ENCODE assay signal across 18 mouse cellular contexts in the genomic region with DNA sequence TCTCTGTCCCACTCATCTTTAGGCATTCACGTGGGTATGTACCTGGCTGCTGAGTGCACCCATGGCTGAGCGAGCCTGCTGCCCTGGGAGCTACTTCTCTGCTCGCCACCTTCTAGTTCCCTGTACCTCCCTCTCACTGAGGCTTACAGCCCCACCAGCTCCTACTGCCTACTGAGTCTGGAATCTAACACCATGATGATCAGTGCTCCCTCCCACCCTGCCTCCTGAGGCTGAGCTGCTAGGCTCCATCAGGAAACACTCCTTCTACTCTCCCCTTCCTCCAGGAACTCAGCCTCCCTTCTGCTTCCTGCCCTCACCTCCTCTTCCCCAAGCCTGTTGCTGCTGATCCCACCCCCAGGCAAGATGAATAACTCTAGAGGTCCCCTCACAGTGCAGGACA.
DNase-seq lines count a peak whose midpoint lies in the region; ATAC-seq and TF ChIP-seq lines count a peak whose summit lies in the region.
"Had no signal": no experiment of that assay in that cellular context is flagged by ENCODE, and none has a peak within 500 bp of the region (broad histone marks: within the 10 kb centered on the region; RNA-seq: fewer than 3 reads in every experiment).

No protein-coding gene starts in this region.

- TF ChIP-seq RAD21 in MEL (IDR thresholded peaks at IDR 0.05; ENCODE audit: low read depth, low read length) = no peak

- no peak for ATAC-seq in liver, embryonic 12.5 days
- no peak; the same call in 1 of the 2 replicates for ATAC-seq in limb, embryonic 12.5 days (ENCODE audit: insufficient number of reproducible peaks, insufficient read depth, low FRiP score, low TSS enrichment, low read depth)
- ATAC-seq: forebrain, embryonic 14.5 days had no signal

- no peak for TF ChIP-seq EP300 in MEL (IDR thresholded peaks at IDR 0.05; ENCODE audit: low read depth in 1 of 2, low read length in 2 of 2)

- no peaks in the 10 kb centered on the region for H3K9me3 ChIP-seq in liver, embryonic 12.5 days (replicated peaks)
- no peaks in the 10 kb centered on the region for H3K9me3 ChIP-seq in MEL (replicated peaks; ENCODE audit: insufficient read depth, low read length)
- H3K9me3 ChIP-seq in limb, embryonic 12.5 days = no peaks in the 10 kb centered on the region
- H3K9me3 ChIP-seq: embryonic facial prominence, embryonic 15.5 days; stomach, embryonic 15.5 days had no signal

- H3K4me1 ChIP-seq in liver, embryonic 12.5 days = peaks cover 49% of the 10 kb centered on the region
- H3K4me1 ChIP-seq in MEL (ENCODE audit: control insufficient read depth in 1 of 2, insufficient read depth in 2 of 2, low read length in 2 of 2) = peaks cover 18 to 33% of the 10 kb centered on the region in 2 experiments
- peaks cover 29% of the 10 kb centered on the region for H3K4me1 ChIP-seq in limb, embryonic 12.5 days (replicated peaks)
- H3K4me1 ChIP-seq: stomach, embryonic 15.5 days had no signal

- no peak overlapping the region for H3K4me3 ChIP-seq in liver, embryonic 12.5 days
- no peak overlapping the region for H3K4me3 ChIP-seq in MEL (ENCODE audit: control insufficient read depth in 1 of 2, insufficient read depth in 1 of 2, low read depth in 2 of 2, low read length in 2 of 2)
- no peak overlapping the region for H3K4me3 ChIP-seq in limb, embryonic 12.5 days (replicated peaks)
- H3K4me3 ChIP-seq: embryonic facial prominence, embryonic 15.5 days; gastrocnemius, adult 2 months; stomach, embryonic 15.5 days had no signal

- no peaks in the 10 kb centered on the region for H3K36me3 ChIP-seq in liver, embryonic 12.5 days
- H3K36me3 ChIP-seq in MEL (ENCODE audit: control insufficient read depth in 1 of 2, insufficient read depth in 2 of 2, low read length in 2 of 2) = peaks cover 0 to 43% of the 10 kb centered on the region in 2 experiments; a peak in 3 of 4 replicates
- H3K36me3 ChIP-seq in limb, embryonic 12.5 days = no peaks in the 10 kb centered on the region
- H3K36me3 ChIP-seq: embryonic facial prominence, embryonic 15.5 days; stomach, embryonic 15.5 days had no signal

- H3K9ac ChIP-seq in liver, embryonic 12.5 days = peak overlapping the region; percentile 66; the same call in 1 of the 2 replicates
- peak overlapping the region; percentile 17; the same call in 1 of the 2 replicates for H3K9ac ChIP-seq in MEL (ENCODE audit: control insufficient read depth, low read depth, low read length, poor library complexity, severe bottlenecking)
- no peak overlapping the region for H3K9ac ChIP-seq in limb, embryonic 12.5 days (replicated peaks)
- H3K9ac ChIP-seq: embryonic facial prominence, embryonic 15.5 days; hindbrain, embryonic 14.5 days; stomach, embryonic 15.5 days had no signal

- peak; percentile 49 for DNase-seq in heart, adult 11 months
- DNase-seq in heart, adult 9 months (ENCODE audit: low spot score in 2 of 2) = no peak
- DNase-seq in liver (no peak), MEL (ENCODE audit: low read depth, low spot score) (no peak)
- no peak for DNase-seq in thymus, postnatal 0 days (ENCODE audit: low spot score)
- no peak for DNase-seq in cerebellum, adult 18-20 months
- DNase-seq: adrenal gland, adult 8-10 months; B cell, adult 2 months; cerebellum, postnatal 14 days; gastrocnemius, adult 2 months; kidney, adult 11 months; thymus, postnatal 36 days had no signal

- H3K4me2 ChIP-seq in liver, embryonic 12.5 days = peak overlapping the region; percentile 61
- H3K4me2 ChIP-seq in limb, embryonic 12.5 days = no peak overlapping the region
- H3K4me2 ChIP-seq: embryonic facial prominence, embryonic 15.5 days; hindbrain, embryonic 14.5 days; stomach, embryonic 15.5 days had no signal

- H3K79me2 ChIP-seq in MEL (ENCODE audit: control insufficient read depth, insufficient read depth, low read length, poor library complexity) = no peaks in the 10 kb centered on the region

- TF ChIP-seq POLR2A in MEL (IDR thresholded peaks at IDR 0.05; ENCODE audit: control insufficient read depth in 1 of 2, insufficient read depth in 1 of 2, low read depth in 1 of 2, low read length in 2 of 2, poor library complexity in 1 of 2) = no peak

- peak overlapping the region; percentile 91 for H3K27ac ChIP-seq in liver, embryonic 12.5 days
- peak overlapping the region; percentile 5; the same call in 1 of the 2 replicates for H3K27ac ChIP-seq in MEL (ENCODE audit: control insufficient read depth, low read depth, low read length)
- H3K27ac ChIP-seq in limb, embryonic 12.5 days = 0 out of 2 replicates have a peak overlapping the region, but pooled peaks have one; percentile 20
- H3K27ac ChIP-seq: embryonic facial prominence, embryonic 15.5 days; gastrocnemius, adult 2 months; stomach, embryonic 15.5 days had no signal

- no peak for TF ChIP-seq CTCF in MEL (IDR thresholded peaks at IDR 0.05 in 2 of 3, conservative IDR thresholded peaks at IDR 0.05 in 1 of 3; ENCODE audit: control insufficient read depth in 1 of 3, insufficient read depth in 1 of 3, low read depth in 2 of 3, low read length in 3 of 3, poor library complexity in 1 of 3, severe bottlenecking in 1 of 3)

- H3K27me3 ChIP-seq in liver, embryonic 12.5 days (replicated peaks) = peaks cover 5% of the 10 kb centered on the region; the same call in 1 of the 2 replicates
- H3K27me3 ChIP-seq in MEL (ENCODE audit: control insufficient read depth in 1 of 2, insufficient read depth in 2 of 2, low read length in 2 of 2) = no peaks in the 10 kb centered on the region
- no peaks in the 10 kb centered on the region for H3K27me3 ChIP-seq in limb, embryonic 12.5 days
- H3K27me3 ChIP-seq: embryonic facial prominence, embryonic 15.5 days; stomach, embryonic 15.5 days had no signal

- WGBS in liver, embryonic 12.5 days (ENCODE audit: insufficient replicate concordance) = 38% methylated on average over 3 of the region's 3 CpGs
- 71% methylated on average over 3 of the region's 3 CpGs for WGBS in limb, embryonic 12.5 days

TF ChIP-seq in MEL, 35 proteins besides CTCF, POLR2A, EP300 and RAD21:
- TF ChIP-seq ZKSCAN1 (IDR thresholded peaks at IDR 0.05; ENCODE audit: low read depth, low read length) (no peak), UBTF (IDR thresholded peaks at IDR 0.05; ENCODE audit: borderline replicate concordance, insufficient read depth, low read depth, low read length) (no peak), NELFE (IDR thresholded peaks at IDR 0.05; ENCODE audit: low read depth, low read length) (no peak), MYC (IDR thresholded peaks at IDR 0.05; ENCODE audit: low read depth, low read length) (no peak), SMC3 (IDR thresholded peaks at IDR 0.05; ENCODE audit: low read depth, low read length) (no peak)

Comparison
In these comparisons a context has a peak if more than half of its experiments do, and no peak if none do; other contexts are left out.
1. H3K27ac ChIP-seq: peak in every context shown above with its lines; median percentile 91 in liver, embryonic 12.5 days; 20 in limb, embryonic 12.5 days; 5 in MEL.